Mouse (Mus musculus) forebrain, embryonic 10.5 days (tissue): Measurements from ENCODE around the gene F2. TPM values are rescaled to one million over a fixed set of nuclear protein-coding genes. Genes with fewer than 3 reads are reported as not detected.

Source experiments
- DNase-seq: peaks from one replicate; pipeline ENCODE4 v3.0.0-alpha.2; 2017; ENCODE audit warnings: low spot score; ENCODE audit errors: extremely low spot score
- H3K27ac ChIP-seq: fragments of 300-500 bp; sonication (generic); 2 replicates; pipeline ENCODE4 v1.5.1; 2016; ENCODE audit warnings: mild to moderate bottlenecking
- H3K27me3 ChIP-seq: fragments of 300-500 bp; sonication (generic); 2 replicates; pipeline ENCODE4 v1.6.1; 2016; ENCODE audit warnings: mild to moderate bottlenecking; ENCODE audit not compliant: poor library complexity, severe bottlenecking
- H3K36me3 ChIP-seq: fragments of 300-500 bp; sonication (generic); replicated peaks from 2 replicates; pipeline ENCODE4 v1.6.1; 2016; ENCODE audit warnings: mild to moderate bottlenecking, moderate library complexity
- H3K4me1 ChIP-seq: fragments of 300-500 bp; sonication (generic); 2 replicates; pipeline ENCODE4 v1.6.1; 2016
- H3K4me3 ChIP-seq: fragments of 300-500 bp; sonication (generic); 2 replicates; pipeline ENCODE4 v1.5.1; 2016; ENCODE audit warnings: mild to moderate bottlenecking, moderate library complexity
- H3K9me3 ChIP-seq: fragments of 300-500 bp; sonication (generic); 2 replicates; pipeline ENCODE4 v1.6.1; 2016; ENCODE audit warnings: mild to moderate bottlenecking, moderate library complexity
- WGBS: fragments of 180-500 bp; shearing (Covaris S2); methylation state at CpG from one replicate; pipeline ENCODE4 v1.1.7; 2016; 5-methylcytosine and 5-hydroxymethylcytosine counted together
- polyA plus RNA-seq: library from polyadenylated mRNA; unstranded; fragments of >200 nt; fragmentation: Nextera tagmentation; extraction: Ambion mirVana; gene quantifications from 2 replicates; pipeline ENCODE4 v1.2.1, GENCODE M21; 2016

F2 gene
- 0.06 TPM in 1 of 2 replicates, not detected in the other for polyA plus RNA-seq

GRCm38 (mm10) chr2:91636229-91636628 lies at the start of gene F2:
Gene F2 (minus strand): TSS chr2:91636414.
- no peaks in the 10 kb centered on the region for H3K4me1 ChIP-seq
- no peaks in the 10 kb centered on the region for H3K36me3 ChIP-seq
- H3K9me3 ChIP-seq: no peaks in the 10 kb centered on the region
- H3K4me3 ChIP-seq: no peak within 1 kb of the TSS
- H3K27ac ChIP-seq: no peak within 1 kb of the TSS
- no peaks in the 10 kb centered on the region for H3K27me3 ChIP-seq
- DNase-seq: no peak
- 90% methylated on average over 8 of the region's 8 CpGs for WGBS

- no peaks in the 10 kb centered on the region for H3K9me3 ChIP-seq
- WGBS: 80% methylated on average over 8 of the region's 8 CpGs
- H3K36me3 ChIP-seq: peaks cover 48% of the 10 kb centered on the region
- no peak overlapping the region for H3K27ac ChIP-seq
- no peak overlapping the region for H3K4me3 ChIP-seq
- H3K27me3 ChIP-seq: no peaks in the 10 kb centered on the region
- H3K4me1 ChIP-seq: no peaks in the 10 kb centered on the region
- DNase-seq: no peak
Observed at GRCm38 (mm10) chr2:91683919-91684318, 47.7 kb upstream of the F2 start.

- Histone ChIP-seq H3K9me3 (no peaks in the 10 kb centered on the region), H3K4me1 (no peaks in the 10 kb centered on the region), H3K27me3 (no peaks in the 10 kb centered on the region), H3K27ac (no peak overlapping the region), H3K36me3 (peaks cover 49% of the 10 kb centered on the region), H3K4me3 (no peak overlapping the region)
- whole genome bisulfite sequencing: 64% methylated on average over 4 of the region's 4 CpGs
- DNase-seq: no peak
Observed at GRCm38 (mm10) chr2:91682850-91683249, 46.6 kb upstream of the F2 start.

GRCm38 (mm10) chr2:91676961-91677360 lies 40.7 kb upstream of the F2 start:
- DNase-seq: no peak
- peaks cover 75% of the 10 kb centered on the region for H3K36me3 ChIP-seq

GRCm38 (mm10) chr2:91676420-91676819 lies 40.2 kb upstream of the F2 start:
- no peak overlapping the region for H3K4me3 ChIP-seq
- H3K27ac ChIP-seq: no peak overlapping the region
- DNase-seq: no peak
- H3K36me3 ChIP-seq: peaks cover 76% of the 10 kb centered on the region
- H3K9me3 ChIP-seq: no peaks in the 10 kb centered on the region
- H3K4me1 ChIP-seq: no peaks in the 10 kb centered on the region
- H3K27me3 ChIP-seq: no peaks in the 10 kb centered on the region
- WGBS: 82% methylated on average over 2 of the region's 2 CpGs

More at GRCm38 (mm10) chr2:91676961-91677360, 40.7 kb upstream of the F2 start:
- no peaks in the 10 kb centered on the region for H3K9me3 ChIP-seq
- no peaks in the 10 kb centered on the region for H3K27me3 ChIP-seq
- H3K4me1 ChIP-seq: no peaks in the 10 kb centered on the region
- no peak overlapping the region for H3K27ac ChIP-seq
- no peak overlapping the region for H3K4me3 ChIP-seq

- no peaks in the 10 kb centered on the region for H3K4me1 ChIP-seq
- peaks cover 82% of the 10 kb centered on the region for H3K36me3 ChIP-seq
- H3K27ac ChIP-seq: no peak overlapping the region
- no peaks in the 10 kb centered on the region for H3K27me3 ChIP-seq
- H3K9me3 ChIP-seq: no peaks in the 10 kb centered on the region
- no peak overlapping the region for H3K4me3 ChIP-seq
- WGBS: 90% methylated on average over 5 of the region's 5 CpGs
- no peak for DNase-seq
Observed at GRCm38 (mm10) chr2:91674895-91675294, 38.7 kb upstream of the F2 start.

- Histone ChIP-seq H3K9me3 (no peaks in the 10 kb centered on the region), H3K36me3 (peaks cover 88% of the 10 kb centered on the region), H3K27me3 (no peaks in the 10 kb centered on the region), H3K27ac (no peak overlapping the region), H3K4me3 (no peak overlapping the region), H3K4me1 (no peaks in the 10 kb centered on the region)
- DNase-seq: no peak
- WGBS: 78% methylated on average over 2 of the region's 2 CpGs
Observed at GRCm38 (mm10) chr2:91673587-91673986, 37.4 kb upstream of the F2 start.

- Histone ChIP-seq H3K36me3 (peaks cover 88% of the 10 kb centered on the region), H3K4me1 (no peaks in the 10 kb centered on the region), H3K27me3 (no peaks in the 10 kb centered on the region), H3K4me3 (no peak overlapping the region), H3K9me3 (no peaks in the 10 kb centered on the region), H3K27ac (no peak overlapping the region)
- no peak for DNase-seq
- WGBS: 91% methylated on average over 6 of the region's 6 CpGs
Observed at GRCm38 (mm10) chr2:91670038-91670437, 33.8 kb upstream of the F2 start.

- H3K4me3 ChIP-seq: no peak overlapping the region
- H3K9me3 ChIP-seq: no peaks in the 10 kb centered on the region
- no peak overlapping the region for H3K27ac ChIP-seq
- H3K36me3 ChIP-seq: peaks cover 87% of the 10 kb centered on the region
- no peaks in the 10 kb centered on the region for H3K4me1 ChIP-seq
- 92% methylated on average over 8 of the region's 8 CpGs for WGBS
- H3K27me3 ChIP-seq: no peaks in the 10 kb centered on the region
- DNase-seq: no peak
Observed at GRCm38 (mm10) chr2:91669326-91669725, 33.1 kb upstream of the F2 start.

- H3K27me3 ChIP-seq: no peaks in the 10 kb centered on the region
- DNase-seq: no peak
- WGBS: 79% methylated on average over 2 of the region's 2 CpGs
- no peak overlapping the region for H3K27ac ChIP-seq
- H3K4me3 ChIP-seq: no peak overlapping the region
- no peaks in the 10 kb centered on the region for H3K4me1 ChIP-seq
- peaks cover 89% of the 10 kb centered on the region for H3K36me3 ChIP-seq
- no peaks in the 10 kb centered on the region for H3K9me3 ChIP-seq
Observed at GRCm38 (mm10) chr2:91667747-91668146, 31.5 kb upstream of the F2 start.

- no peak for DNase-seq
- H3K9me3 ChIP-seq: no peaks in the 10 kb centered on the region
- peaks cover 92% of the 10 kb centered on the region for H3K36me3 ChIP-seq
- H3K27ac ChIP-seq: no peak overlapping the region
- no peak overlapping the region for H3K4me3 ChIP-seq
- no peaks in the 10 kb centered on the region for H3K27me3 ChIP-seq
- no peaks in the 10 kb centered on the region for H3K4me1 ChIP-seq
- 95% methylated on average over 6 of the region's 6 CpGs for WGBS
Observed at GRCm38 (mm10) chr2:91666386-91666910, 30.2 kb upstream of the F2 start.

GRCm38 (mm10) chr2:91664780-91665179 lies 28.6 kb upstream of the F2 start:
- Histone ChIP-seq H3K9me3 (no peaks in the 10 kb centered on the region), H3K36me3 (peaks cover 89% of the 10 kb centered on the region), H3K27me3 (no peaks in the 10 kb centered on the region), H3K4me1 (no peaks in the 10 kb centered on the region), H3K4me3 (no peak overlapping the region), H3K27ac (no peak overlapping the region)
- DNase-seq: no peak

- H3K4me3 ChIP-seq: no peak overlapping the region
- no peaks in the 10 kb centered on the region for H3K9me3 ChIP-seq
Observed at GRCm38 (mm10) chr2:91660981-91661380, 24.8 kb upstream of the F2 start.

GRCm38 (mm10) chr2:91659657-91660056 lies 23.4 kb upstream of the F2 start:
- 96% methylated on average over 8 of the region's 8 CpGs for WGBS
- peaks cover 94% of the 10 kb centered on the region for H3K36me3 ChIP-seq
- no peak overlapping the region for H3K4me3 ChIP-seq
- H3K9me3 ChIP-seq: no peaks in the 10 kb centered on the region
- no peaks in the 10 kb centered on the region for H3K4me1 ChIP-seq
- H3K27me3 ChIP-seq: no peaks in the 10 kb centered on the region
- H3K27ac ChIP-seq: no peak overlapping the region
- no peak for DNase-seq

More at GRCm38 (mm10) chr2:91660981-91661380, 24.8 kb upstream of the F2 start:
- Histone ChIP-seq H3K36me3 (peaks cover 89% of the 10 kb centered on the region), H3K4me1 (no peaks in the 10 kb centered on the region), H3K27ac (no peak overlapping the region), H3K27me3 (no peaks in the 10 kb centered on the region)
- WGBS: 91% methylated on average over 6 of the region's 6 CpGs
- no peak for DNase-seq
